Mouse (Mus musculus) bone marrow macrophage, adult 2 months (primary cell): ENCODE measurements at regions not wholly inside any gene's neighbourhood (a gene's known extent, or its start where the extent isn't known, plus 50 kb on each side); places are given as distances from the start of the nearest gene placed in this dataset.

Experiments used
- CTCF ChIP-seq: IDR thresholded peaks from 2 replicates; pipeline ENCODE4 v1.5.1; 2012; ENCODE audit warnings: low read depth, mild to moderate bottlenecking, low read length, moderate library complexity
- POLR2A ChIP-seq: IDR thresholded peaks from 2 replicates; pipeline ENCODE4 v1.6.1; 2012; ENCODE audit warnings: mild to moderate bottlenecking, low read depth, low read length, borderline replicate concordance

DNA sequence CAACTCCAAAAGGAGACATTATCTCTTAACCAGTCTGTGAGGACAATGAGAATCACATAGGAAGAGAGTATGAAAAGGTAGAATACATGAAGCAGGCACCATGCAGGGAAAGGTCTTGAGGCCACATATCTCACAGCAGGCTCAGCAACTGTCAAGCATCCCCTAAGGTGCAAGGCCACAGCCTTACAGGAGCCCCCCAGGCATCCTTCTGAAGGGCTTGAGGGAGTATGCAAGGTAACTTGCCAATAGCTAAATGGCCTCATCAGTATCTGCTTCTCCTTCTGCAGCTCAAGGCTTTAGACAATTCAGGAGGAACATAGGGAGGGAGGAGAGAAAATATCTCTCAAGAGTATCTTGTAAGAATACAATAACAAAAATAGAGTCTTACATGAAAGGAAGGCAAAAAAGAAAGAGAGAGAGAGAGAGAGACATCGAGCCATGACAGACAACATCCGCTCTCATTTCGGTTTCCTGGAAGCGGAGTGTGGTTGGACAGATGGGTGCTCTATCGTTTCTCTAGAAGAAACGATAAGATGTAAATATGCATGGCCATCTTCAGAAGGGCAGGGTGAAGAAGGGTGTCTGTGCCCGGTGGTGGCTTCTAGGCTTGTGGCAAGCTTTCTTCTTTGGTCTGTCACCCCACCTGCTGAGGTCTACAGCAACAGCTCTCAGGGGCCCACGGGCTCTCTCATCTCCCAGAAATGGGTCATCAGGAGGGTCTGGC is 349.6 kb upstream of the 3110018I06Rik start:
- TF ChIP-seq POLR2A (no peak), CTCF (no peak)
